Mouse (Mus musculus) left cerebral cortex, adult 18-20 months (tissue): ENCODE data around the gene Sesn2. TPM values are rescaled to one million over a fixed set of nuclear protein-coding genes. Genes with fewer than 3 reads are reported as not detected.
A peak's percentile ranks its signal among the peaks of the same experiment; 100 is the strongest.
"Not testable (repeated sequence)": the region's sequence is repeated elsewhere in the genome, so short reads cannot be mapped to it uniquely, and the experiment has no call there.

Experiments used
- DNase-seq, 2 experiments: peaks; one replicate each; pipeline ENCODE4 v3.0.0; 2021 to 2022; ENCODE audit warnings: low spot score in 2 of 2, mixed read lengths in 1 of 2
- long read RNA-seq, 2 experiments: library from polyadenylated mRNA; stranded (forward); transcript quantifications; one replicate each; pipeline ENCODE4 v2.0.0; 2021
- total RNA-seq, 2 experiments: library from RNA; stranded (reverse); gene quantifications; 2 replicates each; pipeline ENCODE4 v1.2.3; 2021

The Sesn2 gene
- total RNA-seq = 10 to 100 TPM; 10.6 to 11.4 TPM
- long read RNA-seq, experiment 1, partial matches to known transcripts = 0 of 3 reads
- long read RNA-seq, experiment 1, other reads (novel, unspliced or antisense) = 0 of 3 reads
- long read RNA-seq, experiment 2, partial matches to known transcripts = 0 of 1 reads
- long read RNA-seq, experiment 2, other reads (novel, unspliced or antisense) = 0 of 1 reads

DNA sequence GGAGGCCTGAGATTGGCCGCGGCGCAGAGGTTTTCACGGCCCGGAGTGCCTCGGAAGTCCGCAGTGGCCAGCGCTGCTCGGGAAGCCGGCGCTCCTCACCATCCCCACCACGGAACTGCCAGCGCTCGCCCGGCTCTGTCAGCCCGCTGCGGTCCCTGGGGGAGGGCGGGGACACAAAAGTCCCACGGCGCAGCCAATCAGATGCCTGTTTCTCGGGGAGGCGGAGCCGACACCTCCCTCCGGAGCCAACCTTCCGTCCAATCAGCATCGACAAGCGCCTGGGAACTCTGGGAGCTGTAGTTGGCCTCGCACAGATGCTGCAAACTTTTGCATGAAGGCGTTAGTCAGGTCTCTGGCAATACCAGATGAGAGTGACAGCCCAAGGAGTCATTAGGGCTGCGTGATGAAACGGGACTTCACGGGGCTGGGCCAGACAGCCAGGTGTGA, at the start of gene Sesn2:
Gene Sesn2, minus strand, starts transcription at position 150 of the 447 bp plus-strand sequence.
- DNase-seq = peak; percentile 97 to 98

DNA sequence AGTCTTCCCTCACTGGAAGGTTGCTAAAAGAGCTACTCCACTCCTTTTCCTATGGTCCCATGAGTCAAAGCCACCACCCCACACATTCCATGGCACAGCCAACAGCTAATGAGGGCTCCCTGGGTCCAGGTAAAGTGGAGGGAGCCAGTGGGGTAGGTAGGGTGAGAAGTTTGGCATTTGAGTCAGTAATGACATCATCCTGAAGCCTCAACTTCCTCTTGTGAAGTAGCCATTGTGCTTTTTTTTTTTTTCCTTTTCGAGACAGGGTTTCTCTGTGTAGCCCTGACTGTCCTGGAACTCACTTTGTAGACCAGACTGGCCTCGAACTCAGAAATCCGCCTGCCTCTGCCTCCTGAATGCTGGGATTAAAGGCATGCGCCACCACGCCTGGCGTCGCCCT, 45.2 kb upstream of the Sesn2 start:
- not testable (repeated sequence) for DNase-seq

DNA sequence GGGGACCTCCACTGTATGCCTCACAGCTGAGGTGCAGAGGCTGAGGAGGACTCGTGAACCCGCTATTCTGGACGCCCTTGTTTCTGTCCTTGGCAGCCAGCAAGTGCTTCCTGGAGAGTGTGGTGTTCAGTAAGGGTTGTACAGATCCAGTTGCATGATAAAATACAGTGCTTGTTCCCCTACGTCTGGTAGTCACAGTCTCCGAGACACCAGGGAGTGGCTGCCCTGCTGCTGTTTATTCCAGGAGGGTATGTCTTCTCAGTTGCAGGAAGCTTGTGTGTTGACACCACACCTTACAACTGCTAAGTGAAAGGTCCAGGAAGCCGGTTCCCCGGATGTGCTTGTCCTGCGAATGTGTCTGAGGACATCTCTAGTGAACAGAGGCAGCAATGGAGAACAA, 44.4 kb upstream of the Sesn2 start:
- DNase-seq = no peak

DNA sequence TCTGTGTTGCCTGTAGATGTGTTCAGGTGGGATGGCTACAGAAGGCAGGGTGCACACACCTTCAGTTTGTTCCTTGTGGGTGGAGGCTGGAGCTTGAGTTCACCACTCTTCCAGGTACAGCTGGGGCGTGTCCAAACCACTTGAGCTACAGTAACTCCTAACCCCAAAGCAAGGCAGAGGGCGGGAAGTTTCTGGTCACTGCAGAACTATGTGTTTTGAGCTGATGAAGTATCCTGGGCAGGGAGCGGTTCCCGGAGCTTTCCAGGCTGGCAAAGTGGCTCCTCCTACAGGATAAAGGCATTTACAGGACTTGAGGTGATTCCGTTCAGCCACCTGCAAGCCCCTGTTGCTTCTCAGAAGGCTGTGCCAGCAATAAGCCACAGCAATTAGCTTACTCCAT, 43.9 kb upstream of the Sesn2 start:
- no peak for DNase-seq

DNA sequence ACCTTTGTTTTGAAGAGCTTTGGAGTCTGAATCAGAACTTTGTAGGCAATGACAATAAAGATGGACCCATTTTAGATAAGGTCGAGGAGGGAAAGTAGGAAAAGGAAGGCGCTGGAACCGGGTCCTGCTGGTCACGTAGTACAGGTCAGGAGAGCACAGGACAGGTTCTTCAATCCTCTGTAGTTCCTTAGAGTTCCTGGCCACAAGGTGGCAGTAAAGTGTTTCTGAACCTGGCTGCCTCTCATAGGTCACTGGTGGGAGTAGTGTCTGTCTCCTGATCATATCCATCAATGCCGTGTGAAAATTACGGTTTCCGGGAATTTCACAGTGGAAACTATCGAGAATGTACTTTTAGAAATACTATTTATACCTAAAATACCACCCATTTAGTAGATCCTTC, 35.5 kb upstream of the Sesn2 start:
- peak; percentile 68 to 71 for DNase-seq

DNA sequence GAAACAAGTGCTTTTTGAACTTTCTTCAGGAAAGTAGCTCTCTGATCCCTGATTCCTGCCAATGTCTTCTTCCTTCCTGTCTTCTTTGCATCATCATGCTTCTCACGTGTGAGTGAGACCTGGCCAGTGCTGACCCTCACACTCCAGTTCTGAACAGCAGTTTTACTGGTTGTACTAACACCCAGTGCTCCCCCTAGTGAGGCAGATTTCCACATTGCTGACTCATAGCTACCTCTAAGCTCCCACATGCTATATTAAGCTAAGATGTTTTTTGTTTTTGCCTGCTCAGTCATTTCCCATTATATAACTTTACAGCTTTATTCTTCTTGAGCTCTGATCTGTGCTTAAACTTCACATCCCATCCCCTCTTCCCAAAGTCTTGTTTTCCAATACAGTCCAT, 32.4 kb upstream of the Sesn2 start:
- DNase-seq = peak; percentile 24 to 35

DNA sequence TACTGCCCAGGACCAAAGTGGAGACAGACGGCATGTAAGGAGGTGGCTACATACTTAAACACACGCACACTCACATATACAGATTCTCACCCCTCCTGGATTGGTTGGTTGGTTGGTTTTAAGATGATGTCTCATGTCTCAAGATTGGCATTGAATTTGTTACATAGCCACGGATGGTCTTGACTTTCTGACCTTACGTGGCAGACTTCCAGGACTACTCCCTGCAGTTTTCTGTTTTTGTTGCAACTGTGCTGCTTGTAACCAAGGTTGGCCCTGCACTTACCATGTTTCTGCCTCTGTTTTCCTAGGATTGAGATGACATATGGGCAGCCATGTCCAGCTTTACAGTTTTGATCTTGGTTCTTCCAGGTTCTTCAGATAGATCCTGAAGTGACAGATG, 31.1 kb upstream of the Sesn2 start:
- no peak for DNase-seq

DNA sequence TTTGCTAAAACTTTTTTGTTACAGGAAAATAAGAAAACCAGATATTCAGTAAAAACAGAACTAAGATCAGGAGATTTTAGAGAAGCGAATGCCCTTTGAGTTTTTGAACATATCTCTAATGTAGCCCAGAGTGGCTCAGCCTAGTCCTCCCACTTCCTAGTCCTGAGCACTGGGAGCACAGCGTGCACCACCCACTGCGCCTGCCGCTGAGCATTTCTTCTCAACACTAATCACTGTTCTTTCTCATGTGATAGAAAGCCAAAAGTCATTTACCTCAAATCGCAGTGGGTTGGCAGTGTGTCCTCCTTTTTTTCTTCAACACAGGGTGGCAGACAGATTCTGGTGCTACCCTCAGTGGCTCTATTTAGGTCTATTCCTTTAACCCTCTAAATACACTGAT, 29.2 kb upstream of the Sesn2 start:
- DNase-seq = peak in 1 of 2 experiments; percentile 52

DNA sequence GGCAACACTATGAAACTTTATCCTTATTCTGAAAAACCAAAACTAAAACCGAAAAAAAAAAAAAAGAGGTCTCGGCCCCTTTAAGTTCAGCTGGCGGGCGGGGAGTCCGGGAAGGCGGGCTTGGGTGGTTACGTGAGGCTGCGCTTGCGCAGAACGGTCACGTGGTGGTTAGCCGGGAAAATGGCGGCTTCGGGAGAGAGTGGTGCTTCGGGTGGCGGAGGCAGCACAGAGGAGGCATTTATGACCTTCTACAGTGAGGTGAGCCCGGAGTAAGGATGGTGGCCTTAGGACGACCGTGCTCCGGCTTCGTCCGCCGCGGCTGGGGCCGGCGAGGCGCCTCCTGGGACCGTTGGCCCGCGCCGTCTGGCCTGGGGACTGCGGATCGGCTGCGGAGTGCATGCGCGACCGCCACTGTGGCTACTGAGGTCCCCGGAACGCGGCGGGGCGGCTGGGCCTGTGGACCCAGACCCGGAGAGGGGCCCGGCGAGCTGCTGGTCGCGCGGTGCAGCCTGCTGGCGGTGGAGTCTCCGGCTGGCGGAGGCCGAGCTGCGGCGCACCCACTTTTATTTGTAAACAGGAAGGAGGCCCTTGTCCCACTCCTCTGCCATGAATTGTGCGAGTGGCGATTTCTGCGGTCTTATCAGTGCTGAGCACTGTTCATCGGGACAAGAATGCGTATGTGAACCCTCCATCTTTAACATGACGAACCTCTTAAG, 25.3 kb upstream of the Sesn2 start, which contains the start of gene Dnajc8:
Gene Dnajc8, plus strand, starts transcription at position 145 of the 716 bp plus-strand sequence.
- peak; percentile 94 to 96 for DNase-seq

DNA sequence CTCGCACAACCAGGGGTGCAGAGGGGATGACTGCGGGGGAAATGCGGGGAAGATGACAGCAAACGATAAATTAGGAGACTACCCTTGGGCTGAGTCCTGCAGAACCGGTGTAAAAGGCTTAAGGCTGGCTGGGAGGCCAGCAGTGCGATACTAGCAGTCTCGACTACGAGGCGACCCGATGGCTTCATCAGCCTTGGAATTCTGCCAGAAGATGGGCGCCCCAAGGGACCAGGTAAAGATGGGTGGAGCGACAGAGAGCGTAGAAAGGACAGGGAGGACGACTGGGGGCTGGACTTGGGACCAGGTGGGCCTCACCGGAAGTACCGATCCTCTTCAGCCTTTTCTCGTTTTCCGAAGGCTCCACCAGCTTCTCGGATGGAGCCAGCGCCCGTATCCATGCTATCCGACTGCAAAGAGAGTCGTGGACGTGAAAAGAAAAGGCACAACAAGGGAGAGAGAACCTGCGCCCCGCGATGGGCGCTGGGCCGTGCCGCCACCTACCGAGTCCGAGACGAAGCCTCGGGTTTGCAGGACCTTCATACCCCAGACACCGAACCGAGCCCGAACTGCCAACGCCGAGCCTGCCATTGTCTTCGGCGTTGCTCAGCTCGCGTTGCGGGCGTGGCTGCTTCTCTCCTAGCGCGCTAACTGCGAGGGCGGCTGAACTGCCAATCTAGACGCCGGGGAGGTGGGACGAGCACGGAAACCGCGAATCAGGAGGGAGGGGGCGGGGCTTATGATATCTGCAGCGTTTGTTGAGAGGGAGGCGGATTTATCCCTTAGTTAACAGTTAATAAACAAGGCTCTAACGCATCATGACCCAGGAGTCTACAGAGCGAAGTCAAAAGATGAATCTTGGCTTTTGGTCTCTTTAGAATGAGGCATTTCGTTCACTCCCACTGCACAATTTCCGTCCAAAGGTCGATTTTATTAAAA, 22.9 kb upstream of the Sesn2 start, which contains the start of gene Atpif1:
Gene Atpif1, minus strand, starts transcription at position 679 of the 936 bp plus-strand sequence.
- peak; percentile 85 to 90 for DNase-seq

DNA sequence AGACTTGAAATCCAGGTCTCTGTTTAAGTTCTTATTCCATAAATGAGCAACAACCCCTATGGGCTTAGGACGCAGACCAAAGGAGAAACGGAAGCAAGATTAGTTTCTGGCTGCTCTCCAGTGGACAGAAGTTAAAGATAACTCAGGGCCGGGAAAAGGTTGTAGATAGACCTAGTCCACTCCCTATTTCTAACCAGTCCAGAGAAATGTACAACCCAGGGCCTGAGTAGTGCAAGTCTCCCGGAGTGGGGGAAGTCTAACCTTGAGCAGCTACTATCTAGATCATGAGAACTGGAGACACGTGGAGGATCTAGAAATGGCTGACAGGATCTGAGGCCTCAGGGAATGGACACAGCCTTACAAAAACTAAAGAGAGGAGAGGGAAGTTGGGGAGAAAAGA, 22.2 kb upstream of the Sesn2 start:
- DNase-seq = no peak

DNA sequence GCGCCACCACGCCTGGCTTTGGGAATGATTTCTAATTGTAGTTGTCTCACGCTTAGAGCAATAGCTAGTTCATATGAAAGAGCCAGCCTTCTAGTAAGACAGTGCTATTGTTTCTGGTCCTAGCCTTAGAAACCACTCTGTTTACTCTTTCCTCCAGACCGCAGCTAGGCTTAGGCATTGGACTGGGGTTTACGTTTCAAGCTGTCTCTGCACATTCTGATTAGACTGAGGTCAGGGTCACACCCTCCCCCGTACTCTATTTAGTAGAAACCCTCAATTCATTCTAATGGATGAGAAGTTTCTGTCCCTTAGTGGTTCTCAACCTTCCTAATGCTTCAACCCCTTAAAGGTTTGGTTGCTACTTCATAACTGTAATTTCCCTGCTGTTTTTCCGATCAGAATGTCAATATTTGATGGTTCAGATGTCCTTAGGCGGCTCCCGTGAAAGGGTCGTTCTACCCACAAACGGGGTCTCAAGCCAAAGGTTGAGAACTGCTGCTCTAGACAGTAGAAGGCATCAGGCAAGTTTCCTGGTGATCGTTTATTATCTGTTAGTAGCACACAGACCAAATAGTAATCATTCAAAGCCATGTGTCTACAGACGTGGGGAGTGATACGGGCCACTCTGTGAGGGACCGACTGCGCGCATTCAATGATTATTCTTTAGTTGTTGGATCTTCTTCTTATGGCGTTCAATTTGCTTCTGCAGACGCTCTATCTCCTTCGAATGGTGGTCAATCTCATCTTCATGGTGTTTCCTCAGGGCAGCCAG, 19.9 kb upstream of the Sesn2 start:
- no peak for DNase-seq

DNA sequence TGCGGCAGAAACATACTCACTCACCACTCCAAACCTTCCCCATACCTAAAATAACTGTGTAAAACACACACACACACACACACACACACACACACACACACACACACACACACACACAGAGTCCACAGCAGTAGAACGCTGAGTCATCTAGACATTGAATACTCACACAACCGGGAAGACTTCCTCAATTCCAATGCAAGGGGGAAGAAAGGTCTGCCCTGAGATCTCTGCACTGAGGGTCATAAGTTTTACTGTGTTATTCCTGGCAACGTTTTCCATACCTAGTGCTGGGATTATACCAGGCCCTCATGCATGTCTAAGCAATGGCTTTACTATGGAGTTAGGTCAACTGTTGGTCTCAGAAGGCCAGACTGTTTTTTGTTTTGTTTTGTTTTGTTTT, 19.0 kb upstream of the Sesn2 start:
- DNase-seq = no peak

DNA sequence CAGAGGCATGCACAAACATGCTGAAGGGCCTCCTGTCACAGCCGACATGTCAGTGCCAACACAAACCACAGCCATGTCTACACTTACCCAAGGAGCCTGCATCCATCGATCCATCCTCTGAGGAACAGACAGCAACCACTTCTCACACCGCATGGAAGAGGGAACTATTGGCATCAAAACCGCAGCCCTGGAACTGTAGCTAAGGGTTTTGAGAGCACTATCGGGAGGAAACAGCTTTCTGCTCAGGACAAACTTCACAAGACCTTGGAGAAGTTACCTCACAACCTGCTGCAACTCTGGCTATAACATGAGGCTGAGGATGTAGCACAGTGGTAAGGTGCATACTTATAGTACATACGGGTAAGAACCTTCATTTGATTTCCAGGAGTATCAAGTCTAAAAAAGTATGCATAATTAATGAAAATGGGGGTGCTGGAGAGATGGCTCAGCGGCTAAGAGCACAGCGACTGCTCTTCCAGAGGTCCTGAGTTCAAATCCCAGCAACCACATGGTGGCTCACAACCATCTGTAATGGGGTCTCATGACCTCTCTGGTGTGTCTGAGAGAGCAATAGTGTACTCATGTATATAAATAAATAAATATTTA, 17.7 kb upstream of the Sesn2 start:
- DNase-seq = no peak

DNA sequence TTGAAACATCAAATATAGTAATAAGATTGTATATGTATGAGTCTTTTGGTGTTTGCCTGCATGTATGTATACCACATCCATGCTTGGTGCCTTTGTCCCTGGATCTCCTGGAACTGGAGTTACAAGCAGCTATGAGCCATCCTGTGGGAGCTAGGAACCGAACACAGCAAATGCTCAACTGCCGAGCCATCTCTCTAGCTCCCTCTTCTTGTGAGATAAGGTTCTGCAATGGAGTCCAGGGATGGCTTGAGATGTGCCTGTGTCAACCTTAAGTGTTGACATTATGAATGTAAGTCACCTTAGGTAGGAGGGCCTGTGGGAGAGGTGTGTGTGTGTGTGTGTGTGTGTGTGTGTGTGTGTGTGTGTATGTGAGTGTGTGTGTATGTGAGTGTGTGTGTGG, 16.4 kb upstream of the Sesn2 start:
- no peak for DNase-seq

DNA sequence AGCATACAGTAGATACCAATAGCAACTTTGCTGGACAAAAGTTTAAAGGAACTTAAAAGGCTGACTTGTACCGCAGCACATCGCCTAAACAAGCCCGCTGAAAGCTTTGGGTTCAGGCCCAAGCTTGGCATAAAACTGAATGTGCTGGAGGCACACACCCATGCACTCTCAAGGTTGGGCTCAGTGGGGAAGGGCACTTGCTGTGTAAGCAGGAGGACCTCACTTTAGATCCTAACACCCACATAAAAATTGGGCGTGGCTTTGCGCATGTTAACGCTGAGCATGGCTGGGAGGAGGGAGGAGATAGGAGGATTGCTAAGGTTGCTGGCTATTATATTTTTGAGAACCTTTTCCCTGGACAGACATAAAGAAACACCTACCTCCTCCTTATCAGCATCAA, 14.5 kb upstream of the Sesn2 start:
- no peak for DNase-seq

DNA sequence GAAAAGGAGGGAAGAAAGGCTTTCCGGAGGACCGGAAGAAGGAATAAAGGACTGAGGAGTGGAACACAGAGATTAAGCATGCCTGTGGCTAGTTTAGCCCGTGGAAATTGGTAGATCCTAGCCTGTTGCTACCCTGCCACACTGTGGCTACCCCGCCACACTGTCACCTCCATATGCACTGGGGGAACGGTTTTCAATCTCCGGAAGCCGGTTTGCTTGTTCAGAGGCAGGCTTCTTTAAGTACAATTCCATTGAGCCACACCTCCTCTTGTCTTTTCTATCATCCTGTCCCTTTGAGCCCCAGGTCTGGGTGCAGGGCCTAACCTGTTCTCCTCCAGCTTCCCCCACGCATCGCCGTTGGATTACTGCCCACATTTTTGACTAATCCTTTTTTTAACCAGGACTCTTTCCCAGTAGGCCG, 14.0 kb upstream of the Sesn2 start:
- DNase-seq = no peak

DNA sequence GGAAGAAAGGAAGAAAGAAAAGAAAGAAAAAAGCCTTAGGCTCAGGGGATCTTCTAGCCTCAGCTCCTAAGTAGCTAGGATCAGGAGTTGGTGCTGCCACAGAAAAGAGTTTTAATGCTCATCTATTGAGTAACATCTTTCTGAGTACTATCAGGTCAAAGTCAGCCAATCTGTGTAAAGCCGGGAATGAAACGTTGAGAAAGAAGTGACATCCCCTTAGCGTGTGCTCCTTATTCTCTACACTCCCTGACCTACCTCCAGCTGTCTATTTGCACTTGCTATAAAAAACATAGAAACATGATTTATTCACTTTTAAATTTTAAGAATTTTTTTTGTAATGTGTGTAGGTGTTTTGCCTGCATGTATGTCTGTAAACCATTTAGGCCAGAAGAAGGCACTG, 8.9 kb upstream of the Sesn2 start:
- no peak for DNase-seq

DNA sequence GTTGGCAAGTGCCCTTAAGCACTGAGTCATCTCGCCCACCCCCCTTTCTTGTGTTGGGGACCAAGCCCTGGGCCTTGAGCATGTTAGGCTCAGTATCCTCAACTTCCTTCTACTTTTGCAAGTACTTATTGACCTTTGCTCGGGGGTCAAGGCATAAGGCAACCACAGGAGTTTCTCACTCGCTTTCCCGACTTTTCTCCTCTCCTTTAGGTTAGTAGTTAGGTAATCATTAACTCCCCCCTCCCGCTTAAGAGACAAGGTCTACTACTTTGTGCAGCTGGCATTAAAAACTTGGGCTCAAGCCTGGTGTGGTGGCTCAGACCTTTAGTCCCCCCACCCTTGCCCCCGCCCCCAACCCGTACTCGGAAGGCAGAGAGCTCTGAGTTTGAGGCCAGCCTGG, 7.8 kb upstream of the Sesn2 start:
- no peak for DNase-seq

DNA sequence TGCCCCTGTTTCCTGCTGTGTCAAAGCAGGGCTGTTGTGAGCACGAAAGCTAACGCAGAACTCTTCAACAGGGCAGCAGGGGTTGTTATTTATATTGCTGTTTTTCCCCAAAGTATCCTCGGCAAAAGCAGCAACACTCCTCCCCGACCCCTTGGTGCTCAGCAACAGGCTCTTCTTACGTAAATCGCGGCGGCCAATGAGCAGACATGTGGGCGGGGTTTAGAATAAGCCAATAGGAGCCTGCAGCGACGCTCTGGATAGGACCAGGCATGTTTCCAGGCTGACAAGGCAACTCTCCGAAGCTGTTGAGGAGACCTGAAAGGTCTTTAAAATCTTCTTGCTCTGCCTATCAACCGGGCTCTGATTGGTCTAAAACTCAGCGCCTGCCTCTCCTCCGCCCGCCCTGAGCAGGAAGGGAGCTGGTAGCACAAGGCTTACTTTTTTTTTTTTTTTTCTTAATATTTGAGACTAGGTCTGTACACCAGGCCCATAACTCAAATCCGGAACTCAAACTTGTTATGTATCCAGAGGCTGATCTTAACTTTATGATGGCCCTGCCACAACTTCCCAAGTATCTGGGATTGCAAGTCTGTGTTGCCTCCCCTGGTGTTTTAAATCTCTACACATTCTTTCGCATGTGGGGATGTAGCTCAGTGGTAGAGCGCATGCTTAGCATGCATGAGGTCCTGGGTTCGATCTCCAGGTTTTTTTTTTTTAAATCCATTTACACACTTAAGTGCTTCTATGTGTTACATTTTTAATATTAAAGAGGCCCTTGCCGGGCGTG, 5.3 kb upstream of the Sesn2 start:
- DNase-seq = peak; percentile 84 to 87
